Mouse (Mus musculus) testis, postnatal 14 days (tissue): ENCODE results near the gene Rpl34.

ENCODE experiments used
- DNase-seq: peaks from one replicate; pipeline ENCODE4 v3.0.0; 2021; ENCODE audit warnings: low spot score

Rpl34 gene

DNA sequence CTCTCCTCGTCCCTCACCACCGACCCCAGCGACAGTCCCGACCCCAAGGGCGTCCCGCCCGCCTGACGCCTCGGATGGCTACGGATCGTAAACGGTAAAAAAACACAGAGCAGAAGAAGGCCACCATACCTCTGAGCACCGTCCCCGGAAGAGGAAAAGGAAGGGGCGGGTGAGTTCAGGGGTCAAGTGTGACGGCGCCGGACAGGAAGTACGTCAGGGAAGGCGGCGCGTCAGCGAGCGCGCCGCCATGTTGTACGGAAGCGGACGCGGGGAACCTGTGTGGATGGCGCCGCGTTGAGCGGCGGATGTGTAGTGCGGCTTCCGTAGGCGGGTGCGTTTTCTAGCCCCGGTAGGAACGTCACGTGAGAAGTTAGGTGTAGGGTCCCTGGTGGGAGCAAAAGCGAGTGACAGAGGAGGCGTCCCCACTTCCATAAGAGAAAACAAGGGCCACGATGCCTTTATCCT, at the start of gene Rpl34:
TSS of gene Rpl34 (minus strand) at position 210 of the 465 bp plus-strand sequence.
- peak; percentile 94 for DNase-seq

GRCm38 (mm10) chr3:130768172-130768571, 38.0 kb upstream of the Rpl34 start:
- no peak for DNase-seq

DNA sequence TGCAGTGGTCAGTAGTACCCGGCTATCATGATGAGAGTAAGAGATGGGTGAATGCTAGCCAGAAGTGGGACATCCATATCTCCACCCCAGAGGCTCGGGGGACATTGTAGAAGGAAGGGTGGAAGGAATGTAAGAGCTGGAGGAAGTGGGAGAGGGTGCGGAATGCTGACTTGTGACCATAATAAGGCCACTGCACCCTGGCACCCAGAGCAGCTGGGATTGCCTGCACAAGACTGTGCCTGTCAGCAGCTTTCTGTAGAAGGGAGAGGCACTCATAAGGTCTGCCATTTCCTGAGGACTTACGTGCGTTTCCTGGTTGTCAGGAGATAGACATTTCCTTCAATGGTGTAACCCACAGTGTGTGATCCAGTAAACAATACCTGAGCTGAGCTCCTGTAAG, 33.9 kb upstream of the Rpl34 start:
- DNase-seq: no peak

- DNase-seq: peak; percentile 58
Observed at GRCm38 (mm10) chr3:130760711-130761435, 30.7 kb upstream of the Rpl34 start.

- no peak for DNase-seq
Observed at GRCm38 (mm10) chr3:130758157-130758841, 28.1 kb upstream of the Rpl34 start.

- no peak for DNase-seq
Observed at GRCm38 (mm10) chr3:130757117-130757852, 27.1 kb upstream of the Rpl34 start.

- no peak for DNase-seq
Observed at GRCm38 (mm10) chr3:130749206-130749605, 19.0 kb upstream of the Rpl34 start.

GRCm38 (mm10) chr3:130746673-130747619, 16.7 kb upstream of the Rpl34 start:
- no peak for DNase-seq

- DNase-seq: no peak
Observed at GRCm38 (mm10) chr3:130737652-130738361, 7.6 kb upstream of the Rpl34 start.

- DNase-seq: no peak
Observed at GRCm38 (mm10) chr3:130736758-130737157, 6.6 kb upstream of the Rpl34 start.

DNA sequence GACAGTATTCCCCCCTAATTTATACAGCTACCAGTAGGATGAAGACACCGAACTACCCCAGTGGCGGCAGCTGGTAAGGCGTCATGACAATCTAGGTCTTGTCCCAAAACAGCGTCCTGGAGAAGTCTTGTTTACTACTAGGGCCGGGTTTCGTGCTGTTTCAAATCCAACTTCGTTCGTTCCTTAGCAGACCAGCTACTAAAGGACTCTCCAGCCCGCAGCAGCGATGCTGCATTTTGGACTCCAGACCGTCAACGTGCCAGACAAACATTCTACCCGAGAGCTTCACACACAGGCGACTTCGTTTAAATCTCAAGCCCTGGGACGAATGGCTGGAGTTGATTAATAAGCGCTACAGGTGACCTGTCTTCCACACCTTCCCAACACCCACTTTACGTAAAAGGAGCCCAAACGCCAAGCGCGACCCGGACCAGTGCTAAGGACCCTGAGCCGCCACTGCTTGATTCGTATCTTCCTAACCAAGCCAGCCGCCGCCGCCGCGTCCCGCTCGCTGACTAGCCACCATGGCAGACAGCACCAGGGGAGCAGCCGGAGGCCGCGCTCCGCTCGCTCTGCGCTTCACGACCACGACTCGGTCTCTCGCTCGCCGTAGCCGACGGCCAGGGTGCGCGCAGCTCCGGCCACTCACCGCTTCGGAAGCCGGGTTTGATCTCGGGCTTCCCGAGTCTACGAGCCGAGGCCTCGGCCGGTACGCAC, 568 bp downstream of the Rpl34 start:
- peak; percentile 46 for DNase-seq

DNA sequence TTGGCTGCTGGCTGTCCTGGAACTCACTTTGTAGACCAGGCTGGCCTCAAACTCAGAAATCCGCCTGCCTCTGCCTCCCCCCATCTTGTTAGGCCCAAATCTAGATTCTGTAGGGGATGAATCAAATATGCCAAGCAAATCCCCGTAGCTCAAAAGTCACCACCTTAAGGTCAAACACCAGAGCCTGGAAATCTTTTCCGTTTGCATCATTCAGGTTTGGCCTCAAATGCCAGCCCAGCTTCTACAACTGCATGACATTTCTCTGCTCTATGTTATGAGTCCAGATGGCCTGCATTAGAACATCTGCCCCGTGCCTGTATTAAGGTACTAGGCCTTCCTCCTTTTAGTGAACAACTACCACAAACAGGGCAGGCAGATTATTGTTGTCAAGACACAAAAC, 2.5 kb downstream of the Rpl34 start:
- DNase-seq: no peak

- no peak for DNase-seq
Observed at GRCm38 (mm10) chr3:130727036-130727435, 3.2 kb downstream of the Rpl34 start.

DNA sequence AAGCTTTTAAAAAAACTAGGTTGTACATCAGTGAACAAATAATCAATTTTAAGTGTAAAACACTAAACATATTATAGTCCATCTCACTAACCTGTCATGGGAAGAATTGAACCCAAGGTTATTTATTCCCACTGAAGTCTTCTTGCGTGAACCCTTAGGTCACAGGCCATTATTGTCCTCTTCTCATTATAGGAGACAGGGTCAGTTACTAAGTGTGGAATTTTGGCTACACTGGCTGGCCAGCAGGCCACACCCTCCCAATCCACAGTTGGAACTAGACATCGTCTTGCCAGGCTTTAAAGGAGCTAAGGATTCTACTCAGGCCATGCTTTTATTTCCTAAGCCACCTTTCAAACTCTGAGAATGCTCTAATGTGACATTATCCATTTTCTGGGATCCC, 4.5 kb downstream of the Rpl34 start:
- DNase-seq: no peak

DNA sequence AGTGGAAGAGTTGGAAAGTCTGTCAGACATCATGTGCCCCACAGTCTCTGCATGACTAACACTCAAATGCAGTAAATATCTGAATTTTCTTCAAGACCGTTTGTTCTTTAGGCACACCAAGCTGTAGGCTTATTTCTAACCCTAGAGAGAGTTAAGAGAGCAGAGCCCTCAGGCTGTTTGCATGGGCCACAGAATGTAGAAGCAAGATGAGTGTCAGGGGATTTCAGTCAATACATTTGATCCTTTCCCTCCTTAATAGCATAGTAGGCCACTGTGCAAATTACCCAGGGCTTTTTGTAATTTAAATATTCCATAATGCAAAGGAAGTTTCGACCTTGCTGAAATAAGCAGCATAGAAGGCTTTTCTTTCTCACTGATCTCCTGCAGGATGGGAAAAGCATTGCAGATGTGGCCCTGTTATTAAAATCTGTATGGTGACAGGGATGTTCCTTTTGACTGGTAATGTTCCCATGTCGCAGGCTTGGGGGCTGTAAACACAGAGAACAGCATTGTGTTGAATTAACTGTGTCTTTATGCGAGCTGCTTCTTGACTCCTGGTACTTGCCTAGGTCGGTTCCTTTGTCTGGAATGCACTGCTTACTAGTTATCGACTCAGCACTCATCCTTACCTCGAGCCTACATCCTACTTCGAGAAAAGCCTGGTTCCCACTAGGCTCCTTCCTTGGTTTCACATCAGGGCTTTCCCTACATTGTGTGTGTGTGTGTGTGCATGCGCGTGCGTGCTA, 7.3 kb downstream of the Rpl34 start:
- DNase-seq: no peak

DNA sequence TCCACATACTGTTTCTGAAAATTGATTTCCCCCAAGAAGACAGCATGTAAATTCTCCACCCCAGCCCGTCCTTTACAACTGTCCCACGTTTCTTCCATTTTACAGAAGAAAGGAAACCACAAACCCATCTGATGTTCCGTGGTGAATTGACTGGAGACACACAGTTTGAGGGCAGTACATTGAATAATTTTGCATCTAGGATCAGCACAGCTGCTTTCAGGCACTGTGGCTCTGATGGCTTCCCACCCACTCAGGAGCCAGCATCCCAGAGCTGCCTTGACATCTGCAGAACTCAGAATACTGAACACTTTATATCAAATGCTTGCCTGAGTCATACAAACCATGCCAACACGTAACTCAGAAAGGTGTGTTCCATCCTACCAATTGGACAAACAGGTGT, 10.0 kb downstream of the Rpl34 start:
- no peak for DNase-seq

DNA sequence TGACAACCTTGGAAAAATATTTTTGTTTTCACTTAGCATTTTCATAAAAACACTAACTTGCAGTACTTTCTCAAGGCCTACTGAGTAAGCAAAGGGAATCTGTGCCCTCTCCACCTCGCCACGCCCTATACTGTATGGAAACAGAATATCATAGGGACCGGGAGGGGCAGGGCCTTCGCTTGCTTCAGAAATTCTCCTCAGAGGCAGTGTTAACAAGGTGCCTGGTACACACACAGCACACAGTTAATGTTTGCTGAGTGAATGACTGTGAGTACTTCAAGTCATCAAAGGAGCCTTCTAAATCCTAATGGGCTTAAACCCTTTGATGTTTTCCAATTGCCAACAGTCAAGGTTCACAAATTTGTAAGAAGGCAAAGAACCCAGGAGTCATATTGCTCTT, 11.3 kb downstream of the Rpl34 start:
- no peak for DNase-seq

GRCm38 (mm10) chr3:130716555-130716954, 13.6 kb downstream of the Rpl34 start:
- no peak for DNase-seq

GRCm38 (mm10) chr3:130714775-130715568, 15.2 kb downstream of the Rpl34 start:
- peak; percentile 57 for DNase-seq
